Mouse (Mus musculus): ENCODE data around the gene Gm21671. TPM values are rescaled to one million over a fixed set of nuclear protein-coding genes. Genes with fewer than 3 reads are reported as not detected.
"Not testable (repeated sequence)": the region's sequence is repeated elsewhere in the genome, so short reads cannot be mapped to it uniquely, and the experiment has no call there.

The Gm21671 gene
- total RNA-seq (2021), result not detected

GRCm38 (mm10) chr5:25954317-25954716 is at the start of gene Gm21671:
Gene Gm21671, minus strand, starts transcription at chr5:25954417.
- not testable (repeated sequence) for DNase-seq (ENCODE audit: low spot score)

GRCm38 (mm10) chr5:25988550-25988949 is 34.3 kb upstream of the Gm21671 start, which contains the start of gene Gm21698:
Gene Gm21698, minus strand, starts transcription at chr5:25988650.
- DNase-seq (ENCODE audit: low spot score); intact Hi-C loops (cut with DNase I): not testable (repeated sequence)

More at GRCm38 (mm10) chr5:25954317-25954716, at the start of gene Gm21671:
- intact Hi-C loops (cut with DNase I), result not testable (repeated sequence)

GRCm38 (mm10) chr5:25972563-25972962 is 18.3 kb upstream of the Gm21671 start, which contains the start of gene Gm21680:
Gene Gm21680, minus strand, starts transcription at chr5:25972663.
- intact Hi-C loops (cut with DNase I), result not testable (repeated sequence)

GRCm38 (mm10) chr5:25957050-25957449 is 2.8 kb upstream of the Gm21671 start:
- DNase-seq (ENCODE audit: low spot score), result not testable (repeated sequence)

More at GRCm38 (mm10) chr5:25972563-25972962, 18.3 kb upstream of the Gm21671 start, which contains the start of gene Gm21680:
- not testable (repeated sequence) for DNase-seq (ENCODE audit: low spot score)

GRCm38 (mm10) chr5:25956611-25957010 is 2.4 kb upstream of the Gm21671 start:
- intact Hi-C loops (cut with DNase I); DNase-seq (ENCODE audit: low spot score): not testable (repeated sequence)

More at GRCm38 (mm10) chr5:25957050-25957449, 2.8 kb upstream of the Gm21671 start:
- intact Hi-C loops (cut with DNase I), result not testable (repeated sequence)

GRCm38 (mm10) chr5:25945391-25945790 is 8.8 kb downstream of the Gm21671 start:
- DNase-seq (ENCODE audit: low spot score); intact Hi-C loops (cut with DNase I): not testable (repeated sequence)

- intact Hi-C loops (cut with DNase I); DNase-seq (ENCODE audit: low spot score): not testable (repeated sequence)
Observed at GRCm38 (mm10) chr5:25942281-25942680, 11.9 kb downstream of the Gm21671 start, which contains the start of gene Gm21663. Gene Gm21663, minus strand, starts transcription at chr5:25942381.

Other genes starting within 250 kb of the Gm21671 start
- gene Xrcc2, start 248.6 kb downstream of the Gm21671 start, total RNA-seq (2021), result 1 to 10 TPM; 4.9 to 5.5 TPM
- 10 to 100 TPM; 35.2 to 40.9 TPM for gene Actr3b, start 194.4 kb downstream of the Gm21671 start, total RNA-seq (2021)
- gene Gm21663, start 12.0 kb downstream of the Gm21671 start, total RNA-seq (2021), result not detected
- not detected for gene Gm21680, start 18.2 kb upstream of the Gm21671 start, total RNA-seq (2021)
- gene Gm21698, start 34.2 kb upstream of the Gm21671 start, total RNA-seq (2021), result not detected
- not detected for gene Gm1979, start 50.4 kb upstream of the Gm21671 start, total RNA-seq (2021)
- not detected for gene Gm5862, start 68.5 kb upstream of the Gm21671 start, total RNA-seq (2021)
- gene Speer4a, start 85.1 kb upstream of the Gm21671 start, total RNA-seq (2021), result not detected
- gene Gm7347, start 104.2 kb upstream of the Gm21671 start, total RNA-seq (2021), result not detected
- gene Gm10471, start 134.9 kb upstream of the Gm21671 start, total RNA-seq (2021), result not detected
- gene 5031410I06Rik, start 150.9 kb upstream of the Gm21671 start, total RNA-seq (2021), result not detected
- not detected for gene Gm10220, start 167.0 kb upstream of the Gm21671 start, total RNA-seq (2021)